Mouse (Mus musculus) ovary, postnatal 10 days (tissue): ENCODE results near the gene Itga11.
"Not testable (repeated sequence)": the region's sequence is repeated elsewhere in the genome, so short reads cannot be mapped to it uniquely, and the experiment has no call there.

Experiments used
- DNase-seq: peaks from one replicate; pipeline ENCODE4 v3.0.0; 2022; ENCODE audit warnings: low spot score

Itga11 gene

GRCm38 (mm10) chr9:62819494-62819893 is 141.9 kb downstream of the Itga11 start:
- DNase-seq: no peak

GRCm38 (mm10) chr9:62819910-62820309 is 142.3 kb downstream of the Itga11 start:
- not testable (repeated sequence) for DNase-seq

- DNase-seq: no peak
Measured at GRCm38 (mm10) chr9:62820829-62821228, 143.2 kb downstream of the Itga11 start.

- DNase-seq: no peak
Measured at GRCm38 (mm10) chr9:62821811-62822210, 144.2 kb downstream of the Itga11 start.

GRCm38 (mm10) chr9:62825791-62826393 is 148.3 kb downstream of the Itga11 start:
- DNase-seq: no peak

- no peak for DNase-seq
Measured at GRCm38 (mm10) chr9:62826456-62826855, 148.8 kb downstream of the Itga11 start.

- no peak for DNase-seq
Measured at GRCm38 (mm10) chr9:62827939-62828652, 150.5 kb downstream of the Itga11 start.

- peak; percentile 84 for DNase-seq
Measured at GRCm38 (mm10) chr9:62828662-62829086, 151.0 kb downstream of the Itga11 start.

- no peak for DNase-seq
Measured at GRCm38 (mm10) chr9:62829877-62830276, 152.3 kb downstream of the Itga11 start.
